Mouse (Mus musculus) MEL (cell line): ENCODE data around the gene Ntng1. TPM values are rescaled to one million over a fixed set of nuclear protein-coding genes. Genes with fewer than 3 reads are reported as not detected.

ENCODE experiments used
- DNase-seq: peaks from one replicate; pipeline ENCODE4 v3.0.0; 2011; ENCODE audit warnings: low read depth, low spot score
- H3K27ac ChIP-seq: 2 replicates; pipeline ENCODE4 v1.5.1; 2012; ENCODE audit warnings: low read depth, mild to moderate bottlenecking, control low read depth, low read length, moderate library complexity; ENCODE audit not compliant: control insufficient read depth
- H3K27me3 ChIP-seq, 2 experiments: fragments of 150-350 bp in 1 of 2; sonication (generic) in 1 of 2; 2 replicates each; pipeline ENCODE4 v1.6.1; 2012; ENCODE audit warnings: low read length in 2 of 2, mild to moderate bottlenecking in 2 of 2, improper control_type of control experiment in 1 of 2, moderate library complexity in 1 of 2; ENCODE audit not compliant: insufficient read depth in 2 of 2, control insufficient read depth in 1 of 2
- H3K36me3 ChIP-seq, 2 experiments: 2 replicates each; pipeline ENCODE4 v1.6.1; 2012 to 2014; ENCODE audit warnings: low read length in 2 of 2, improper control_type of control experiment in 1 of 2, inconsistent platforms in 1 of 2, mild to moderate bottlenecking in 1 of 2; ENCODE audit not compliant: insufficient read depth in 2 of 2, control insufficient read depth in 1 of 2
- H3K4me1 ChIP-seq, 2 experiments: fragments of 150-350 bp in 1 of 2; sonication (generic) in 1 of 2; 2 replicates each; pipeline ENCODE4 v1.6.1; 2012; ENCODE audit warnings: low read length in 2 of 2, improper control_type of control experiment in 1 of 2, mild to moderate bottlenecking in 1 of 2; ENCODE audit not compliant: insufficient read depth in 2 of 2, control insufficient read depth in 1 of 2
- H3K4me3 ChIP-seq, 2 experiments: fragments of 150-350 bp in 1 of 2; sonication (generic) in 1 of 2; 2 replicates each; pipeline ENCODE4 v1.5.1; 2012; ENCODE audit warnings: low read depth in 2 of 2, low read length in 2 of 2, mild to moderate bottlenecking in 2 of 2, moderate library complexity in 2 of 2, control low read depth in 1 of 2, improper control_type of control experiment in 1 of 2; ENCODE audit not compliant: control insufficient read depth in 1 of 2, insufficient read depth in 1 of 2
- H3K79me2 ChIP-seq: 2 replicates; pipeline ENCODE4 v1.6.1; 2012; ENCODE audit warnings: mild to moderate bottlenecking, low read length, moderate library complexity; ENCODE audit not compliant: control insufficient read depth, poor library complexity, insufficient read depth
- H3K9ac ChIP-seq: 2 replicates; pipeline ENCODE4 v1.6.1; 2012; ENCODE audit warnings: low read depth, mild to moderate bottlenecking, control low read depth, low read length, moderate library complexity; ENCODE audit not compliant: control insufficient read depth, poor library complexity, severe bottlenecking
- H3K9me3 ChIP-seq: fragments of 150-350 bp; sonication (generic); replicated peaks from 2 replicates; pipeline ENCODE4 v1.6.1; 2012; ENCODE audit warnings: mild to moderate bottlenecking, low read length, improper control_type of control experiment, moderate library complexity; ENCODE audit not compliant: insufficient read depth
- BHLHE40 ChIP-seq: IDR thresholded peaks from 2 replicates; pipeline ENCODE4 v1.6.1; 2012; ENCODE audit warnings: low read depth, mild to moderate bottlenecking, inconsistent platforms, low read length, improper control_type of control experiment, borderline replicate concordance
- CHD1 ChIP-seq: IDR thresholded peaks from 2 replicates; pipeline ENCODE4 v1.6.1; 2012; ENCODE audit warnings: low read depth, mild to moderate bottlenecking, inconsistent platforms, low read length, improper control_type of control experiment
- CTCF ChIP-seq, 3 experiments: IDR thresholded peaks in 2 of 3; conservative IDR thresholded peaks in 1 of 3; 2 replicates each; pipeline ENCODE4 v1.5.1; 2011 to 2012; ENCODE audit warnings: low read length in 3 of 3, low read depth in 2 of 3, mild to moderate bottlenecking in 2 of 3, improper control_type of control experiment in 1 of 3, inconsistent platforms in 1 of 3, mixed read lengths in 1 of 3, moderate library complexity in 1 of 3; ENCODE audit not compliant: control insufficient read depth in 1 of 3, insufficient read depth in 1 of 3, poor library complexity in 1 of 3, severe bottlenecking in 1 of 3
- EP300 ChIP-seq, 2 experiments: IDR thresholded peaks; 2 replicates each; pipeline ENCODE4 v1.6.1; 2011; ENCODE audit warnings: improper control_type of control experiment in 2 of 2, low read length in 2 of 2, low read depth in 1 of 2, mild to moderate bottlenecking in 1 of 2
- ETS1 ChIP-seq: IDR thresholded peaks from 2 replicates; pipeline ENCODE4 v1.6.1; 2012; ENCODE audit warnings: low read depth, mild to moderate bottlenecking, inconsistent platforms, low read length, improper control_type of control experiment, moderate library complexity
- GABPA ChIP-seq: IDR thresholded peaks from 2 replicates; pipeline ENCODE4 v1.6.1; 2012; ENCODE audit warnings: low read depth, mild to moderate bottlenecking, inconsistent platforms, low read length, improper control_type of control experiment, moderate library complexity
- GATA1 ChIP-seq: IDR thresholded peaks from 2 replicates; pipeline ENCODE4 v1.6.1; 2011; ENCODE audit warnings: low read depth, low read length, improper control_type of control experiment
- JUND ChIP-seq: IDR thresholded peaks from 2 replicates; pipeline ENCODE4 v1.6.1; 2011; ENCODE audit warnings: low read depth, mild to moderate bottlenecking, improper control_type of control experiment, low read length
- KAT2A ChIP-seq: conservative IDR thresholded peaks from 2 replicates; pipeline ENCODE4 v1.6.1; 2012; ENCODE audit warnings: low read depth, low read length, improper control_type of control experiment, inconsistent platforms
- MAFK ChIP-seq: IDR thresholded peaks from 2 replicates; pipeline ENCODE4 v1.6.1; 2011; ENCODE audit warnings: low read depth, mild to moderate bottlenecking, low read length, improper control_type of control experiment, borderline replicate concordance
- MAX ChIP-seq: IDR thresholded peaks from 2 replicates; pipeline ENCODE4 v1.6.1; 2011; ENCODE audit warnings: low read length, improper control_type of control experiment
- MAZ ChIP-seq: IDR thresholded peaks from 2 replicates; pipeline ENCODE4 v1.6.1; 2012; ENCODE audit warnings: low read depth, mild to moderate bottlenecking, inconsistent platforms, low read length, improper control_type of control experiment
- MEF2A ChIP-seq: IDR thresholded peaks from 2 replicates; pipeline ENCODE4 v1.6.1; 2014; ENCODE audit warnings: low read depth, mild to moderate bottlenecking, inconsistent platforms, low read length, improper control_type of control experiment; ENCODE audit not compliant: poor library complexity, insufficient replicate concordance, severe bottlenecking; ENCODE audit errors: extremely low read depth
- MXI1 ChIP-seq: IDR thresholded peaks from 2 replicates; pipeline ENCODE4 v1.6.1; 2011; ENCODE audit warnings: mild to moderate bottlenecking, low read depth, low read length, improper control_type of control experiment
- MYC ChIP-seq: IDR thresholded peaks from 2 replicates; pipeline ENCODE4 v1.6.1; 2011; ENCODE audit warnings: low read depth, mild to moderate bottlenecking, low read length, improper control_type of control experiment, moderate library complexity
- NELFE ChIP-seq: IDR thresholded peaks from 2 replicates; pipeline ENCODE4 v1.6.1; 2011; ENCODE audit warnings: low read depth, low read length, improper control_type of control experiment
- POLR2A ChIP-seq, 2 experiments: IDR thresholded peaks; 2 replicates each; pipeline ENCODE4 v1.6.1; 2011 to 2012; ENCODE audit warnings: low read length in 2 of 2, mild to moderate bottlenecking in 2 of 2, control low read depth in 1 of 2, improper control_type of control experiment in 1 of 2, low read depth in 1 of 2, moderate library complexity in 1 of 2; ENCODE audit not compliant: control insufficient read depth in 1 of 2, insufficient read depth in 1 of 2, poor library complexity in 1 of 2
- RAD21 ChIP-seq: IDR thresholded peaks from 2 replicates; pipeline ENCODE4 v1.6.1; 2011; ENCODE audit warnings: mild to moderate bottlenecking, low read depth, low read length, improper control_type of control experiment
- SIN3A ChIP-seq: IDR thresholded peaks from 2 replicates; pipeline ENCODE4 v1.6.1; 2012; ENCODE audit warnings: low read length, improper control_type of control experiment, inconsistent platforms
- SMC3 ChIP-seq: IDR thresholded peaks from 2 replicates; pipeline ENCODE4 v1.6.1; 2011; ENCODE audit warnings: low read depth, low read length, improper control_type of control experiment
- TAL1 ChIP-seq: IDR thresholded peaks from 2 replicates; pipeline ENCODE4 v1.6.1; 2012; ENCODE audit warnings: mild to moderate bottlenecking, inconsistent platforms, low read length, moderate library complexity, mixed read lengths
- TBP ChIP-seq: IDR thresholded peaks from 2 replicates; pipeline ENCODE4 v1.8.0; 2011; ENCODE audit warnings: low read depth, low read length, improper control_type of control experiment
- UBTF ChIP-seq: IDR thresholded peaks from 2 replicates; pipeline ENCODE4 v1.6.1; 2012; ENCODE audit warnings: low read depth, mild to moderate bottlenecking, inconsistent platforms, low read length, improper control_type of control experiment, moderate library complexity, borderline replicate concordance; ENCODE audit not compliant: insufficient read depth
- USF1 ChIP-seq: IDR thresholded peaks from 2 replicates; pipeline ENCODE4 v1.6.1; 2014; ENCODE audit warnings: low read depth, mild to moderate bottlenecking, inconsistent platforms, low read length, improper control_type of control experiment, moderate library complexity
- USF2 ChIP-seq, 2 experiments: IDR thresholded peaks; 2 replicates each; pipeline ENCODE4 v1.6.1; 2011 to 2012; ENCODE audit warnings: improper control_type of control experiment in 2 of 2, low read length in 2 of 2, borderline replicate concordance in 1 of 2, inconsistent platforms in 1 of 2, low read depth in 1 of 2, mild to moderate bottlenecking in 1 of 2; ENCODE audit not compliant: insufficient read depth in 1 of 2
- ZC3H11A ChIP-seq: IDR thresholded peaks from 2 replicates; pipeline ENCODE4 v1.6.1; 2012; ENCODE audit warnings: low read depth, mild to moderate bottlenecking, inconsistent platforms, low read length, improper control_type of control experiment
- ZMIZ1 ChIP-seq: IDR thresholded peaks from 2 replicates; pipeline ENCODE4 v1.6.1; 2012; ENCODE audit warnings: low read depth, mild to moderate bottlenecking, inconsistent platforms, low read length, improper control_type of control experiment, moderate library complexity
- polyA plus RNA-seq, 2 experiments: library from polyadenylated mRNA; stranded (reverse) in 1 of 2; unstranded in 1 of 2; fragments of >175 nt in 1 of 2; fragments of >200 nt in 1 of 2; gene quantifications; 2 replicates each; pipeline versions ENCODE4 v1.2.1 to v1.2.4; 2012; ENCODE audit warnings: low replicate concordance in 2 of 2, low read depth in 1 of 2; ENCODE audit not compliant: insufficient read length in 2 of 2, insufficient read depth in 1 of 2, missing spikeins in 1 of 2
- total RNA-seq: library from RNA; depleted of rRNA; stranded (reverse); fragments of 300-350 nt; gene quantifications from 2 replicates; pipeline ENCODE4 v1.2.3, GENCODE M21; 2012

The Ntng1 gene
- total and polyA plus RNA-seq, 3 experiments: not detected

GRCm38 (mm10) chr3:110133150-110133549 is 10.7 kb downstream of the Ntng1 start:
- no peaks in the 10 kb centered on the region for H3K9me3 ChIP-seq
- H3K4me1 ChIP-seq: no peaks in the 10 kb centered on the region
- no peak overlapping the region for H3K4me3 ChIP-seq
- TF ChIP-seq MAZ: no peak
- TF ChIP-seq MAX: no peak
- TF ChIP-seq GATA1: no peak
- TF ChIP-seq JUND: no peak
- no peak for TF ChIP-seq TBP
- no peak for TF ChIP-seq POLR2A (IDR thresholded peaks at IDR 0.05; ENCODE audit: control insufficient read depth in 1 of 2, insufficient read depth in 1 of 2, low read depth in 1 of 2, low read length in 2 of 2, poor library complexity in 1 of 2)
- no peak for TF ChIP-seq RAD21
- TF ChIP-seq MXI1: no peak
- TF ChIP-seq ETS1: no peak
- no peak for TF ChIP-seq MAFK
- TF ChIP-seq BHLHE40: no peak
- TF ChIP-seq ZC3H11A: no peak
- TF ChIP-seq USF2 (IDR thresholded peaks at IDR 0.05; ENCODE audit: borderline replicate concordance in 1 of 2, insufficient read depth in 1 of 2, low read depth in 1 of 2, low read length in 2 of 2): no peak
- TF ChIP-seq NELFE: no peak
- H3K36me3 ChIP-seq: no peaks in the 10 kb centered on the region
- no peak overlapping the region for H3K9ac ChIP-seq
- H3K27me3 ChIP-seq: no peaks in the 10 kb centered on the region
- no peak for DNase-seq
- H3K27ac ChIP-seq: no peak overlapping the region
- H3K79me2 ChIP-seq: no peaks in the 10 kb centered on the region

GRCm38 (mm10) chr3:110132289-110132688 is 11.5 kb downstream of the Ntng1 start:
- H3K36me3 ChIP-seq: no peaks in the 10 kb centered on the region
- no peak overlapping the region for H3K27ac ChIP-seq
- H3K9ac ChIP-seq: no peak overlapping the region
- no peak for DNase-seq
- H3K4me1 ChIP-seq: no peaks in the 10 kb centered on the region
- H3K4me3 ChIP-seq: no peak overlapping the region
- H3K9me3 ChIP-seq: no peaks in the 10 kb centered on the region
- no peaks in the 10 kb centered on the region for H3K79me2 ChIP-seq
- no peaks in the 10 kb centered on the region for H3K27me3 ChIP-seq
- TF ChIP-seq NELFE (no peak), POLR2A (IDR thresholded peaks at IDR 0.05; ENCODE audit: control insufficient read depth in 1 of 2, insufficient read depth in 1 of 2, low read depth in 1 of 2, low read length in 2 of 2, poor library complexity in 1 of 2) (no peak), KAT2A (no peak), SIN3A (no peak), EP300 (IDR thresholded peaks at IDR 0.05; ENCODE audit: low read depth in 1 of 2, low read length in 2 of 2) (no peak), SMC3 (no peak), USF2 (IDR thresholded peaks at IDR 0.05; ENCODE audit: borderline replicate concordance in 1 of 2, insufficient read depth in 1 of 2, low read depth in 1 of 2, low read length in 2 of 2) (no peak), ZMIZ1 (no peak), MYC (no peak), GABPA (no peak), UBTF (no peak), CTCF (IDR thresholded peaks at IDR 0.05 in 2 of 3, conservative IDR thresholded peaks at IDR 0.05 in 1 of 3; ENCODE audit: control insufficient read depth in 1 of 3, insufficient read depth in 1 of 3, low read depth in 2 of 3, low read length in 3 of 3, poor library complexity in 1 of 3, severe bottlenecking in 1 of 3) (no peak), USF1 (no peak), CHD1 (no peak), MAFK (no peak), MEF2A (no peak), TAL1 (no peak), GATA1 (no peak)
